Mouse (Mus musculus): ENCODE results near the gene Jarid2.

DNA sequence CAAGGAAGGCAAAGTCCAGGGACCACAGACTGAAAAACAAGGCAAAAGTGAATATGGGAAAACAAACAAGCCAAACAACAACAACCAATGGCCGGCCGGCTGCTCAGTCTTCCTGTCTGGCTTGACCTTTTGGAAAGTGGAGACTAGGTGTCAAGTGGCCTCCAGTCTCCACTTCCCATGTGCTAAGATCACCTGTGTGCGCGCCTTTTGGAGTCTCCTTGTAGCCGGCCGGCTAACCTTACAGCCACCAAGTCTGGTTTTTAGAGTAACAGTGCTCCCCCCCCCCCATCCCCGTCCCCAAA is 23.6 kb upstream of the Jarid2 start:
- TF ChIP-seq POLR2A (IDR thresholded peaks at IDR 0.05; ENCODE audit: low read depth, low read length) (no peak), CTCF (conservative IDR thresholded peaks at IDR 0.05; ENCODE audit: insufficient read depth, insufficient read length, low read depth, low read length) (no peak)
